ENCODE assay signal across 32 mouse cellular contexts in genomic region chr1:170953192-170953591, GRCm38 (mm10). TPM values are rescaled to one million over a fixed set of nuclear protein-coding genes. Genes with fewer than 3 reads are reported as not detected.
DNase-seq lines count a peak whose midpoint lies in the region; ATAC-seq and TF ChIP-seq lines count a peak whose summit lies in the region.
"Had no signal": no experiment of that assay in that cellular context is flagged by ENCODE, and none has a peak within 500 bp of the region (broad histone marks: within the 10 kb centered on the region; RNA-seq: fewer than 3 reads in every experiment).

No protein-coding gene starts in this region.

- H3K4me3 ChIP-seq in liver, postnatal 0 days (ENCODE audit: low read depth, low read length): no peak overlapping the region
- no peak overlapping the region for H3K4me3 ChIP-seq in MEL (ENCODE audit: control insufficient read depth in 1 of 2, insufficient read depth in 1 of 2, low read depth in 2 of 2, low read length in 2 of 2)
- H3K4me3 ChIP-seq: gastrocnemius, adult 2 months; heart, embryonic 15.5 days; hindbrain, embryonic 13.5 days; limb, embryonic 13.5 days; midbrain, embryonic 13.5 days; stomach, embryonic 15.5 days had no signal

- WGBS in liver, postnatal 0 days (ENCODE audit: insufficient replicate concordance): 48% methylated on average over 2 of the region's 2 CpGs

- TF ChIP-seq RAD21 in MEL (IDR thresholded peaks at IDR 0.05; ENCODE audit: low read depth, low read length): no peak

- TF ChIP-seq CTCF in liver, postnatal 0 days (IDR thresholded peaks at IDR 0.05; ENCODE audit: low read depth): no peak
- TF ChIP-seq CTCF in MEL (IDR thresholded peaks at IDR 0.05 in 2 of 3, conservative IDR thresholded peaks at IDR 0.05 in 1 of 3; ENCODE audit: control insufficient read depth in 1 of 3, insufficient read depth in 1 of 3, low read depth in 2 of 3, low read length in 3 of 3, poor library complexity in 1 of 3, severe bottlenecking in 1 of 3): no peak

- DNase-seq in liver, postnatal 0 days: no peak
- no peak for DNase-seq in liver
- peak; percentile 37 for DNase-seq in MEL (ENCODE audit: low read depth, low spot score)
- peak; percentile 31 for DNase-seq in skeletal muscle tissue, adult 2 months (ENCODE audit: low read depth, low spot score)
- DNase-seq in gastrocnemius, adult 18-20 months (ENCODE audit: low spot score): no peak
- DNase-seq in cerebellum, adult 18-20 months: no peak
- DNase-seq: adrenal gland, postnatal 25 days; cerebellum, adult 2 months; cerebellum, postnatal 14 days; gastrocnemius, adult 2 months; kidney, postnatal 14 days; lung, embryonic 14.5 days had no signal

- H3K36me3 ChIP-seq in liver, postnatal 0 days (replicated peaks; ENCODE audit: insufficient read depth, low read length): no peaks in the 10 kb centered on the region
- H3K36me3 ChIP-seq in MEL (ENCODE audit: control insufficient read depth in 1 of 2, insufficient read depth in 2 of 2, low read length in 2 of 2): peaks cover 0 to 11% of the 10 kb centered on the region in 2 experiments; a peak in 2 of 4 replicates
- H3K36me3 ChIP-seq: heart, embryonic 15.5 days; hindbrain, embryonic 13.5 days; limb, embryonic 13.5 days; midbrain, embryonic 13.5 days; stomach, embryonic 15.5 days had no signal

- peaks cover 2% of the 10 kb centered on the region; the same call in 1 of the 2 replicates for H3K4me1 ChIP-seq in liver, postnatal 0 days (ENCODE audit: insufficient read depth)
- peaks cover 4 to 11% of the 10 kb centered on the region in 2 experiments; a peak in 3 of 4 replicates for H3K4me1 ChIP-seq in MEL (ENCODE audit: control insufficient read depth in 1 of 2, insufficient read depth in 2 of 2, low read length in 2 of 2)
- H3K4me1 ChIP-seq: heart, embryonic 15.5 days; hindbrain, embryonic 13.5 days; limb, embryonic 13.5 days; midbrain, embryonic 13.5 days; stomach, embryonic 15.5 days had no signal

- no peaks in the 10 kb centered on the region for H3K79me2 ChIP-seq in MEL (ENCODE audit: control insufficient read depth, insufficient read depth, low read length, poor library complexity)

- peak; percentile 25; the same call in 1 of the 2 replicates for ATAC-seq in liver, postnatal 0 days
- ATAC-seq in hematopoietic stem cell, adult 5-6 weeks (replicated peaks in 1 of 2; ENCODE audit: insufficient read depth in 1 of 2, low FRiP score in 2 of 2, low TSS enrichment in 1 of 2, low read depth in 1 of 2, poor library complexity in 2 of 2, severe bottlenecking in 2 of 2): peak; percentile 49 to 56; a peak in 2 of 4 replicates
- ATAC-seq: CD4-positive, CD25-positive, alpha-beta regulatory T cell, adult 4 months; forebrain, embryonic 14.5 days; intestine, postnatal 0 days; midbrain, embryonic 13.5 days had no signal

- no peak overlapping the region for H3K9ac ChIP-seq in liver, postnatal 0 days (replicated peaks)
- H3K9ac ChIP-seq in MEL (ENCODE audit: control insufficient read depth, low read depth, low read length, poor library complexity, severe bottlenecking): no peak overlapping the region
- H3K9ac ChIP-seq: heart, embryonic 15.5 days; hindbrain, embryonic 13.5 days; limb, embryonic 13.5 days; liver, embryonic 14.5 days; lung, embryonic 14.5 days; midbrain, embryonic 13.5 days; stomach, embryonic 15.5 days had no signal

- TF ChIP-seq POLR2A in MEL (IDR thresholded peaks at IDR 0.05; ENCODE audit: control insufficient read depth in 1 of 2, insufficient read depth in 1 of 2, low read depth in 1 of 2, low read length in 2 of 2, poor library complexity in 1 of 2): no peak

- no peak overlapping the region for H3K27ac ChIP-seq in liver, postnatal 0 days (ENCODE audit: low read depth)
- no peak overlapping the region for H3K27ac ChIP-seq in MEL (ENCODE audit: control insufficient read depth, low read depth, low read length)
- H3K27ac ChIP-seq: gastrocnemius, adult 2 months; heart, embryonic 15.5 days; hindbrain, embryonic 13.5 days; limb, embryonic 13.5 days; liver, embryonic 14.5 days; midbrain, embryonic 13.5 days; stomach, embryonic 15.5 days had no signal

- TF ChIP-seq EP300 in liver, postnatal 0 days (IDR thresholded peaks at IDR 0.05; ENCODE audit: low read depth): no peak
- no peak for TF ChIP-seq EP300 in MEL (IDR thresholded peaks at IDR 0.05; ENCODE audit: low read depth in 1 of 2, low read length in 2 of 2)

- no peaks in the 10 kb centered on the region for H3K27me3 ChIP-seq in liver, postnatal 0 days (ENCODE audit: insufficient read depth, low read length)
- H3K27me3 ChIP-seq in MEL (ENCODE audit: control insufficient read depth in 1 of 2, insufficient read depth in 2 of 2, low read length in 2 of 2): no peaks in the 10 kb centered on the region
- H3K27me3 ChIP-seq: heart, embryonic 15.5 days; hindbrain, embryonic 13.5 days; limb, embryonic 13.5 days; midbrain, embryonic 13.5 days; stomach, embryonic 15.5 days had no signal

- no peaks in the 10 kb centered on the region for H3K9me3 ChIP-seq in liver, postnatal 0 days (ENCODE audit: low read length)
- peaks cover 2% of the 10 kb centered on the region; the same call in 1 of the 2 replicates for H3K9me3 ChIP-seq in MEL (replicated peaks; ENCODE audit: insufficient read depth, low read length)
- H3K9me3 ChIP-seq: heart, embryonic 15.5 days; hindbrain, embryonic 13.5 days; limb, embryonic 13.5 days; midbrain, embryonic 13.5 days; stomach, embryonic 15.5 days had no signal

- no peak overlapping the region for H3K4me2 ChIP-seq in liver, postnatal 0 days (ENCODE audit: low read depth, low read length)
- H3K4me2 ChIP-seq: heart, embryonic 15.5 days; hindbrain, embryonic 13.5 days; limb, embryonic 13.5 days; lung, embryonic 14.5 days; midbrain, embryonic 13.5 days; stomach, embryonic 15.5 days had no signal

TF ChIP-seq in MEL, 35 proteins besides CTCF, POLR2A, EP300 and RAD21:
- TF ChIP-seq NELFE (IDR thresholded peaks at IDR 0.05; ENCODE audit: low read depth, low read length) (no peak), ZC3H11A (IDR thresholded peaks at IDR 0.05; ENCODE audit: low read depth, low read length) (no peak), MAZ (IDR thresholded peaks at IDR 0.05; ENCODE audit: low read depth, low read length) (no peak), SMC3 (IDR thresholded peaks at IDR 0.05; ENCODE audit: low read depth, low read length) (no peak), MYB (IDR thresholded peaks at IDR 0.05; ENCODE audit: low read depth, low read length) (no peak), ZKSCAN1 (IDR thresholded peaks at IDR 0.05; ENCODE audit: low read depth, low read length) (no peak), NRF1 (IDR thresholded peaks at IDR 0.05; ENCODE audit: insufficient read depth, low read depth, low read length, poor library complexity, severe bottlenecking) (no peak), MYC (IDR thresholded peaks at IDR 0.05; ENCODE audit: low read depth, low read length) (no peak), GABPA (IDR thresholded peaks at IDR 0.05; ENCODE audit: low read depth, low read length) (no peak), POLR2AphosphoS2 (IDR thresholded peaks at IDR 0.05; ENCODE audit: low read length) (no peak), GATA1 (IDR thresholded peaks at IDR 0.05; ENCODE audit: low read depth, low read length) (no peak), MXI1 (IDR thresholded peaks at IDR 0.05; ENCODE audit: low read depth, low read length) (no peak)

RNA-seq across cellular contexts. Expression of gene Fcgr2b, which starts 23.2 kb away (rescaled TPM):
- 18.0 and 18.7 TPM in 2 replicates for polyA plus RNA-seq in liver, postnatal 0 days (2015; fragmentation: Nextera tagmentation; extraction: Ambion mirVana)
- 4.7 and 6.4 TPM in 2 replicates for total RNA-seq in MEL (2012; rRNA removed)
- polyA plus RNA-seq in MEL (2012; ENCODE audit: insufficient read depth in 1 of 2, insufficient read length in 2 of 2, low read depth in 1 of 2, low replicate concordance in 2 of 2, missing spikeins in 1 of 2): 1 to 10 TPM in 1 of 2 experiments, not detected in 1; 8.2 TPM
- total RNA-seq in hematopoietic stem cell, adult 5-6 weeks (2017): 18.5 and 26.0 TPM in 2 replicates
- 1 to 10 TPM; 2.3 to 2.4 TPM for total RNA-seq in gastrocnemius, adult 18-20 months (2021)

RNA-seq across cellular contexts. Expression of gene Fcrla, which starts 25.8 kb away (rescaled TPM):
- 9.0 and 10.4 TPM in 2 replicates for polyA plus RNA-seq in liver, postnatal 0 days (2015; fragmentation: Nextera tagmentation; extraction: Ambion mirVana)
- total RNA-seq in MEL (2012; rRNA removed): 0.12 and 0.39 TPM in 2 replicates
- polyA plus RNA-seq in MEL (2012; ENCODE audit: insufficient read depth in 1 of 2, insufficient read length in 2 of 2, low read depth in 1 of 2, low replicate concordance in 2 of 2, missing spikeins in 1 of 2): under 1 TPM in 1 of 2 experiments, not detected in 1; 0.18 TPM
- total RNA-seq in hematopoietic stem cell, adult 5-6 weeks (2017): 0.65 and 1.1 TPM in 2 replicates
- total RNA-seq in gastrocnemius, adult 18-20 months (2021): not detected
- total RNA-seq: gastrocnemius, adult 2 months; layer of hippocampus, postnatal 10 days; left cerebral cortex, adult 18-20 months; left cerebral cortex, postnatal 25 days had no signal
- polyA plus RNA-seq: brain, embryonic 14.5 days; embryonic facial prominence, embryonic 11.5 days; forebrain, embryonic 14.5 days; hindbrain, embryonic 13.5 days; intestine, postnatal 0 days; kidney, embryonic 14.5 days; limb, embryonic 13.5 days; lung, embryonic 14.5 days; midbrain, embryonic 13.5 days; neural tube, embryonic 14.5 days had no signal

RNA-seq across cellular contexts. Expression of gene Fcrlb, which starts 40.5 kb away (rescaled TPM):
- polyA plus RNA-seq in liver, postnatal 0 days (2015; fragmentation: Nextera tagmentation; extraction: Ambion mirVana): 0.36 and 0.41 TPM in 2 replicates
- total RNA-seq in MEL (2012; rRNA removed): not detected in 2 replicates
- not detected for polyA plus RNA-seq in MEL (2012; ENCODE audit: insufficient read depth in 1 of 2, insufficient read length in 2 of 2, low read depth in 1 of 2, low replicate concordance in 2 of 2, missing spikeins in 1 of 2)
- total RNA-seq in hematopoietic stem cell, adult 5-6 weeks (2017): not detected in 2 replicates
- not detected for total RNA-seq in gastrocnemius, adult 18-20 months (2021)
- total RNA-seq: adrenal gland, adult 18-20 months; adrenal gland, postnatal 25 days; gastrocnemius, adult 2 months; gastrocnemius, postnatal 4 days; heart, postnatal 25 days had no signal
- polyA plus RNA-seq: CD4-positive, CD25-positive, alpha-beta regulatory T cell, adult 4 months; embryonic facial prominence, embryonic 11.5 days; forebrain, embryonic 14.5 days; heart, embryonic 15.5 days; kidney, embryonic 14.5 days; lung, embryonic 14.5 days had no signal

Comparison
In these comparisons a context has a peak if more than half of its experiments do, and no peak if none do; other contexts are left out.
1. DNase-seq: peak in MEL (single experiment) and skeletal muscle tissue, adult 2 months (single experiment); none in liver, postnatal 0 days (single experiment), liver (single experiment), gastrocnemius, adult 18-20 months (single experiment) and cerebellum, adult 18-20 months (0 of 2).